Mouse (Mus musculus) liver, embryonic 14.5 days (tissue): ENCODE measurements around the gene Btg2.

Experiments used
- CTCF ChIP-seq: IDR thresholded peaks from 2 replicates; pipeline ENCODE4 v1.5.1; 2016; ENCODE audit warnings: antibody characterized with exemption, low read depth, control low read depth
- EP300 ChIP-seq: IDR thresholded peaks from 2 replicates; pipeline ENCODE4 v1.6.1; 2016; ENCODE audit warnings: antibody characterized with exemption, low read depth

- TF ChIP-seq CTCF: peak; percentile 94
- no peak for TF ChIP-seq EP300
Measured at GRCm38 (mm10) chr1:134106719-134107118, 27.8 kb upstream of the Btg2 start.
